Mouse (Mus musculus) C2C12 (cell line): ENCODE measurements around the gene Nkx3-2.

Source experiments
- CEBPB ChIP-seq: IDR thresholded peaks from one replicate; pipeline ENCODE4 v1.6.1; 2011; ENCODE audit warnings: low read depth, mild to moderate bottlenecking, control low read depth, moderate library complexity
- CTCF ChIP-seq: IDR thresholded peaks from one replicate; pipeline ENCODE4 v1.5.1; 2011; ENCODE audit not compliant: control insufficient read depth, insufficient read depth, insufficient read length
- FOSL1 ChIP-seq: IDR thresholded peaks from one replicate; pipeline ENCODE4 v1.8.0; 2011; ENCODE audit warnings: mild to moderate bottlenecking, low read length; ENCODE audit not compliant: poor library complexity, insufficient read depth, severe bottlenecking
- MAX ChIP-seq: IDR thresholded peaks from one replicate; pipeline ENCODE4 v1.6.1; 2011; ENCODE audit warnings: mild to moderate bottlenecking, control low read depth
- MYOD1 ChIP-seq: IDR thresholded peaks from one replicate; pipeline ENCODE4 v1.6.1; 2011; ENCODE audit warnings: low read depth; ENCODE audit not compliant: control insufficient read depth, insufficient read length
- MYOG ChIP-seq: IDR thresholded peaks from one replicate; pipeline ENCODE4 v1.6.1; 2011; ENCODE audit not compliant: control insufficient read depth, insufficient read length; ENCODE audit errors: extremely low read depth
- USF1 ChIP-seq: IDR thresholded peaks from one replicate; pipeline ENCODE4 v1.6.1; 2011; ENCODE audit warnings: low read depth, mild to moderate bottlenecking, control low read depth, moderate library complexity

GRCm38 (mm10) chr5:41754836-41755235 lies 9.5 kb downstream of the Nkx3-2 start:
- TF ChIP-seq CTCF (no peak), USF1 (no peak), MAX (no peak), CEBPB (no peak), FOSL1 (no peak), MYOD1 (no peak), MYOG (no peak)
